Mouse (Mus musculus) stomach, postnatal 0 days (tissue): ENCODE results near the gene Atp8b5. TPM values are rescaled to one million over a fixed set of nuclear protein-coding genes. Genes with fewer than 3 reads are reported as not detected.

Experiments
- ATAC-seq: fragments of 200-750 bp; cut with Nextera tagmentation; 2 replicates; pipeline ENCODE4 v1.8.0; 2017; ENCODE audit not compliant: low FRiP score, low TSS enrichment
- DNase-seq: peaks from one replicate; pipeline ENCODE4 v3.0.0-alpha.2; 2016; ENCODE audit warnings: low spot score
- H3K27ac ChIP-seq: fragments of 300-500 bp; sonication (generic); replicated peaks from 2 replicates; pipeline ENCODE4 v1.5.1; 2014; ENCODE audit warnings: mild to moderate bottlenecking, control low read depth
- H3K27me3 ChIP-seq: fragments of 300-500 bp; sonication (generic); 2 replicates; pipeline ENCODE4 v1.6.1; 2014; ENCODE audit warnings: low read length; ENCODE audit not compliant: control insufficient read depth, insufficient read depth
- H3K36me3 ChIP-seq: fragments of 300-500 bp; sonication (generic); 2 replicates; pipeline ENCODE4 v1.6.1; 2014; ENCODE audit warnings: low read length, mixed read lengths; ENCODE audit not compliant: control insufficient read depth, insufficient read depth
- H3K4me1 ChIP-seq: fragments of 300-500 bp; sonication (generic); replicated peaks from 2 replicates; pipeline ENCODE4 v1.6.1; 2014; ENCODE audit warnings: antibody characterized with exemption; ENCODE audit not compliant: control insufficient read depth, insufficient read depth
- H3K4me2 ChIP-seq: fragments of 300-500 bp; sonication (generic); replicated peaks from 2 replicates; pipeline ENCODE4 v1.6.1; 2014; ENCODE audit warnings: low read depth, mild to moderate bottlenecking, control low read depth, moderate library complexity
- H3K4me3 ChIP-seq: fragments of 300-500 bp; sonication (generic); 2 replicates; pipeline ENCODE4 v1.5.1; 2014; ENCODE audit warnings: low read depth, low read length, control low read depth
- H3K9ac ChIP-seq: fragments of 300-500 bp; sonication (generic); 2 replicates; pipeline ENCODE4 v1.6.1; 2014; ENCODE audit warnings: mild to moderate bottlenecking, low read length, control low read depth, mixed read lengths
- H3K9me3 ChIP-seq: fragments of 300-500 bp; sonication (generic); 2 replicates; pipeline ENCODE4 v1.6.1; 2016; ENCODE audit warnings: low read length; ENCODE audit not compliant: control insufficient read depth
- CTCF ChIP-seq: IDR thresholded peaks from 2 replicates; pipeline ENCODE4 v1.5.1; 2016; ENCODE audit warnings: antibody characterized with exemption, low read depth, mild to moderate bottlenecking, moderate library complexity
- EP300 ChIP-seq: optimal IDR thresholded peaks from 2 replicates; pipeline ENCODE3; 2016; ENCODE audit warnings: antibody characterized with exemption
- WGBS: fragments of 180-500 bp; shearing (Covaris S2); extraction: QIAGEN DNeasy Blood & Tissue Kit; methylation state at CpG from one replicate; pipeline ENCODE4 v1.1.7; 2014; 5-methylcytosine and 5-hydroxymethylcytosine counted together
- polyA plus RNA-seq: library from polyadenylated mRNA; unstranded; fragments of >200 nt; fragmentation: Nextera tagmentation; extraction: Ambion mirVana; gene quantifications from 2 replicates; pipeline ENCODE4 v1.2.1, GENCODE M21; 2015

Atp8b5 gene
- polyA plus RNA-seq, 1 experiment from 2014 or later: 0.23 TPM

DNA sequence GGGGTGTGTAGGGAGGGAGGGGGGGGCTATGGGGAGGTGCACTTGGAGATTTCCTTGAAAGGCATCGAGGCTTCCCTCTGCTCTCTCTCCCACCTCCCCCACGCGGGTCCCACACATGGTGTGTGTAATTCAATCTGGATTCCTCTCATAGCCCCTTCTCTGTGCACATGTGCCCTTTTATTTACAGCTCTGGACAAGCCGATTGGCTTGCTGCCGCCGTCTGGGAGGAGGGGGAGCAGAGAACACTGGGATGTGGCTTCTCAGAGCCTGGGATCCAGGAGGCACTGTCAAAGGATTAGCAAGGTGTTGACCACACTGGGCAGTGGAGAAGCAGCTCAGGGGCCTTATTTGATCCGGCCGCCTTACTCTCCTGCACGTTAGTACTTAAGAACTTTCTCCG is 134.0 kb downstream of the Atp8b5 start:
- Histone ChIP-seq H3K27ac (peak overlapping the region; percentile 82), H3K9ac (peak overlapping the region; percentile 63), H3K27me3 (no peaks in the 10 kb centered on the region), H3K4me1 (peaks cover 33% of the 10 kb centered on the region), H3K4me2 (peak overlapping the region; percentile 31), H3K36me3 (no peaks in the 10 kb centered on the region), H3K4me3 (peak overlapping the region; percentile 28; the same call in 1 of the 2 replicates), H3K9me3 (no peaks in the 10 kb centered on the region)
- TF ChIP-seq EP300 (no peak), CTCF (no peak)
- DNase-seq (no peak), ATAC-seq (peak; percentile 42; the same call in 1 of the 2 replicates)
- WGBS: 27% methylated on average over 10 of the region's 10 CpGs

DNA sequence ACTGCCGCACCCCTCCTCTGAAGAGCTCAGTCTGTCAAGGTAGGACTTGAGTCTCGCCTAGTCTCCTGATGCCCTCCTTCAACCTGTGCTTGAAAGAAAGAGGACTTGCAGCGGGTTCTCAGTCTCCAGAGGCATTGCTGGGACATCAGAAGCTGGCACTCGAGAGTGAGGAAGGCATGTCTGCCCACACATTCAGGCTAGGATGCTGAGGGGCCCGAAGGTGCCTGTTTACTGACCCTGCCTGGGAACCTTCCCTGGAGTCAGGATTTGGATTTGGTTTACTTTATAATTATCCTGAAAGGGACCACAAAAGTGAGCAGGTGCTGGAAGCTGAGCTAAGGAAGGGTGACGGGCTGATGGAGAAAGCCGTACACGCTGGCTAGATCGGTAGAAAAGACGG is 134.5 kb downstream of the Atp8b5 start:
- ATAC-seq (no peak), DNase-seq (no peak)
- H3K36me3 ChIP-seq: no peaks in the 10 kb centered on the region
- peak overlapping the region; percentile 31 for H3K4me2 ChIP-seq
- no peaks in the 10 kb centered on the region for H3K27me3 ChIP-seq
- 75% methylated on average over 10 of the region's 10 CpGs for WGBS
- H3K4me1 ChIP-seq: peaks cover 33% of the 10 kb centered on the region
- TF ChIP-seq CTCF (no peak), EP300 (no peak)
- H3K9me3 ChIP-seq: no peaks in the 10 kb centered on the region
- H3K27ac ChIP-seq: peak overlapping the region; percentile 82
- H3K9ac ChIP-seq: peak overlapping the region; percentile 63
- peak overlapping the region; percentile 28 for H3K4me3 ChIP-seq

DNA sequence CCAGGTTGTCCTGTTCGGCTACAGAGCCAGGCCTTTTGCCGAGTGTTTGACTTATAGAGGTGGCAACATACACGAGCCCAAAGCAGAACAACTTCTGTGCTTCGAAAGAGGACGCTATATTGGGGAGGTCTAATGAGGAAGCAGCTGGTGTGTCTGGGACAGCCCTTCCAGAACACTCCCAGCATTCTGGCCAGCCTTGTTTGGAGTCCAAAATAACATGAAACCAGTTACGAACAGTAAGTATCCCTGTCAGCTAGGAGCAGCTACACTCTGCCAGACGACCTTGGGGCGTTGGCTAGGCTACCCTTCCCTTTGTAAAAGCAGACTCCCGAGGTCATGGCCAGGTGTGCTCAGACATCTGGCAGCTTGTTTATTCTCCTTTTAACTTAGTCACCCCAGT is 135.3 kb downstream of the Atp8b5 start:
- DNase-seq (no peak), ATAC-seq (no peak)
- Histone ChIP-seq H3K4me1 (peaks cover 33% of the 10 kb centered on the region), H3K4me3 (peak overlapping the region; percentile 28), H3K9ac (peak overlapping the region; percentile 63), H3K36me3 (no peaks in the 10 kb centered on the region), H3K9me3 (no peaks in the 10 kb centered on the region), H3K27ac (peak overlapping the region; percentile 82), H3K4me2 (peak overlapping the region; percentile 31), H3K27me3 (no peaks in the 10 kb centered on the region)
- WGBS: 36% methylated on average over 9 of the region's 9 CpGs
- TF ChIP-seq CTCF: no peak
- TF ChIP-seq EP300: no peak

DNA sequence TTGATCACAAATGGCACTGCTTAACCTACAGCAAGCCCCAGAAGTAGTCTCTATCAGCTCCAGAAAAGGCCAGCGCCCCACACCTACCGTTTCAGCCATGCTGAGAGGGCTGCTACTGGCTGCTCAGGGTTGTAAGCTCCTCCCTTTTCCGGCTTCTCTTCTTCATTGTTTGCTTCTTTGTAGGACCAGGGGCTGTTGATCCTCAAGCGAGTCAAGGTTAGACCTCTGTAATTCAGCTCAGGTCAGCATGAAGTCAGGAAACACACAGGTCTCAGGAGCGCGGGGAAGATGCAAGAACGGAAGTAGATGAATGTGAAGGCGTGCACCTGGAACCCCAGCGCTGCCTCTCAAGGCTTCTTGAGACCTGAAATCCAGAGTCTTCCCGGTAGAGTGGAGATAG is 137.7 kb downstream of the Atp8b5 start:
- no peak for TF ChIP-seq EP300
- TF ChIP-seq CTCF: no peak
- ATAC-seq (no peak), DNase-seq (no peak)
- H3K9me3 ChIP-seq: no peaks in the 10 kb centered on the region
- no peak overlapping the region for H3K9ac ChIP-seq
- no peaks in the 10 kb centered on the region for H3K36me3 ChIP-seq
- no peak overlapping the region for H3K4me2 ChIP-seq
- H3K27ac ChIP-seq: peak overlapping the region; percentile 93
- no peaks in the 10 kb centered on the region for H3K27me3 ChIP-seq
- H3K4me1 ChIP-seq: peaks cover 22% of the 10 kb centered on the region
- WGBS: 86% methylated on average over 10 of the region's 10 CpGs
- no peak overlapping the region for H3K4me3 ChIP-seq

GRCm38 (mm10) chr4:43406162-43406971 is 139.4 kb downstream of the Atp8b5 start:
- H3K9me3 ChIP-seq: no peaks in the 10 kb centered on the region
- TF ChIP-seq CTCF (peak; percentile 79), EP300 (no peak)
- peak overlapping the region; percentile 65 for H3K4me2 ChIP-seq
- no peaks in the 10 kb centered on the region for H3K27me3 ChIP-seq
- 6% methylated on average over 28 of the region's 28 CpGs for WGBS
- H3K9ac ChIP-seq: peak overlapping the region; percentile 60
- DNase-seq (peak; percentile 83), ATAC-seq (peak; percentile 94)
- peaks cover 11% of the 10 kb centered on the region for H3K4me1 ChIP-seq
- H3K27ac ChIP-seq: peak overlapping the region; percentile 93
- 0 out of 2 replicates have a peak, but pooled peaks cover 3% of the 10 kb centered on the region for H3K36me3 ChIP-seq
- peak overlapping the region; percentile 43 for H3K4me3 ChIP-seq
